Mouse (Mus musculus) cerebellum, adult 2 months (tissue): Measurements from ENCODE around the gene Klhl36. TPM values are rescaled to one million over a fixed set of nuclear protein-coding genes. Genes with fewer than 3 reads are reported as not detected.

Experiments
- DNase-seq, 2 experiments: peaks; one replicate each; pipeline ENCODE4 v3.0.0; 2021
- H3K27ac ChIP-seq: fragments of 200-500 bp; 2 replicates; pipeline ENCODE4 v1.5.1; 2012; ENCODE audit warnings: low read length, control low read depth, inconsistent platforms; ENCODE audit not compliant: insufficient read depth
- H3K27me3 ChIP-seq: fragments of 200-500 bp; 2 replicates; pipeline ENCODE4 v1.6.1; 2012; ENCODE audit warnings: inconsistent platforms, mild to moderate bottlenecking, low read length, moderate library complexity; ENCODE audit not compliant: control insufficient read depth, insufficient read depth
- H3K4me1 ChIP-seq: fragments of 200-500 bp; 2 replicates; pipeline ENCODE4 v1.6.1; 2011; ENCODE audit warnings: low read length; ENCODE audit not compliant: control insufficient read depth, insufficient read depth
- H3K4me3 ChIP-seq: fragments of 200-500 bp; replicated peaks from 2 replicates; pipeline ENCODE3; 2011; ENCODE audit warnings: mild to moderate bottlenecking, low read depth, low read length, control low read depth; ENCODE audit not compliant: insufficient read depth
- CTCF ChIP-seq: fragments of 200-500 bp; IDR thresholded peaks from 2 replicates; pipeline ENCODE4 v1.5.1; 2011; ENCODE audit warnings: low read depth, mild to moderate bottlenecking, control low read depth, low read length, moderate library complexity, borderline replicate concordance; ENCODE audit not compliant: insufficient read depth
- POLR2A ChIP-seq: fragments of 200-500 bp; IDR thresholded peaks from 2 replicates; pipeline ENCODE4 v1.6.1; 2011; ENCODE audit warnings: low read length, control low read depth, borderline replicate concordance; ENCODE audit not compliant: insufficient read depth
- WGBS: fragments of 180-500 bp; shearing (Covaris S2); methylation state at CpG from one replicate; pipeline ENCODE4 v1.1.7; 2018; 5-methylcytosine and 5-hydroxymethylcytosine counted together
- polyA plus RNA-seq: library from polyadenylated mRNA; depleted of rRNA; stranded (reverse); fragments of >200 nt; gene quantifications from 2 replicates; pipeline ENCODE4 v1.2.3, GENCODE M21; 2012; rRNA removed

The Klhl36 gene
- polyA plus RNA-seq, 1 experiment = 12.7 TPM

DNA sequence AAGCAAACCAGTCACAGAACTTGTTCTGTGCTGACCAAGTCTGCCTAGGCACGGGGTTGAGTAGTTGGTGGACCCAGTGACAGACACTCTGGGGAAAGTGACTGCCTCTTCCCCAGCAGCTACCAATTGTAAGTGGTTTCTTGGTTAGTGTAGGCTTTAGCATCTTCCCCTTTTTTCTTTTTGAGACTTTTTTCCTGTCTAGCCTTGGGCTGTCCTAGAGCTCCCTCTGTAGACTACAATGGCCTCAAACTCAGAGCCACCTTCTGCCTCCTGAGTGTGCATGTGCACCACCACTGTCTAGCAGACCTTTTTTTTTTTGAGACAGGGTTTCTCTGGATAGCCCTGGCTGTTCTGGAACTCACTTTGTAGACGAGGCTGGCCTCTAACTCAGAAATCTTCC is 64.4 kb downstream of the Klhl36 start:
- Histone ChIP-seq H3K4me3 (no peak overlapping the region), H3K27me3 (no peaks in the 10 kb centered on the region), H3K27ac (no peak overlapping the region), H3K4me1 (peaks cover 24% of the 10 kb centered on the region)
- 84% methylated on average over 2 of the region's 2 CpGs for WGBS
- peak in 1 of 2 experiments; percentile 32 for DNase-seq
- no peak for TF ChIP-seq POLR2A
- peak; percentile 42; the same call in 1 of the 2 replicates for TF ChIP-seq CTCF

Other genes with a start within 250 kb of the Klhl36 start
- 0.11 TPM in 2 replicates for gene Adad2, start 249.5 kb upstream of the Klhl36 start, polyA plus RNA-seq
- gene Kcng4, start 226.6 kb upstream of the Klhl36 start, polyA plus RNA-seq = 92.6 and 99.0 TPM in 2 replicates
- gene Wfdc1, start 195.9 kb upstream of the Klhl36 start, polyA plus RNA-seq = 18.9 and 19.3 TPM in 2 replicates
- gene Atp2c2, start 162.3 kb upstream of the Klhl36 start, polyA plus RNA-seq = 0.28 and 0.35 TPM in 2 replicates
- 10.8 and 11.0 TPM in 2 replicates for gene Tldc1, start 83.8 kb upstream of the Klhl36 start, polyA plus RNA-seq
- gene Cotl1, start 21.7 kb upstream of the Klhl36 start, polyA plus RNA-seq = 149 and 156 TPM in 2 replicates
- 96.4 and 110 TPM in 2 replicates for gene Usp10, start 48.1 kb downstream of the Klhl36 start, polyA plus RNA-seq
- gene Gm20388, start 48.6 kb downstream of the Klhl36 start, polyA plus RNA-seq = 18.7 and 24.4 TPM in 2 replicates
- 2.4 and 2.6 TPM in 2 replicates for gene Crispld2, start 130.2 kb downstream of the Klhl36 start, polyA plus RNA-seq
- 34.7 and 39.3 TPM in 2 replicates for gene Zdhhc7, start 239.2 kb downstream of the Klhl36 start, polyA plus RNA-seq